Mouse (Mus musculus) G1E (cell line): Measurements from ENCODE around the gene Adprh.

ENCODE experiments used
- CTCF ChIP-seq: IDR thresholded peaks from 2 replicates; pipeline ENCODE4 v1.5.1; 2012; ENCODE audit warnings: low read depth, low read length, inconsistent platforms, mixed read lengths
- TAL1 ChIP-seq: conservative IDR thresholded peaks from 2 replicates; pipeline ENCODE4 v1.6.1; 2012; ENCODE audit warnings: low read depth, low read length, inconsistent platforms, mixed read lengths

- TF ChIP-seq CTCF (no peak), TAL1 (no peak)
Observed at GRCm38 (mm10) chr16:38468706-38469018, 16.2 kb upstream of the Adprh start.
